Mouse (Mus musculus) testis, adult 10 weeks (tissue): ENCODE measurements around the gene Gsdmc4. TPM values are rescaled to one million over a fixed set of nuclear protein-coding genes. Genes with fewer than 3 reads are reported as not detected.

Experiments
- polyA plus RNA-seq: library from polyadenylated mRNA; stranded (reverse); fragments of 350-450 nt; fragmentation: Illumina TruSeq; extraction: RNeasy Lipid Tissue Mini Kit (QIAGEN cat#74804); gene quantifications from one replicate; pipeline ENCODE4 v1.2.3, GENCODE M21; 2014; ENCODE audit warnings: low read depth, low replicate concordance

The Gsdmc4 gene
- polyA plus RNA-seq = 4.7 TPM

DNA sequence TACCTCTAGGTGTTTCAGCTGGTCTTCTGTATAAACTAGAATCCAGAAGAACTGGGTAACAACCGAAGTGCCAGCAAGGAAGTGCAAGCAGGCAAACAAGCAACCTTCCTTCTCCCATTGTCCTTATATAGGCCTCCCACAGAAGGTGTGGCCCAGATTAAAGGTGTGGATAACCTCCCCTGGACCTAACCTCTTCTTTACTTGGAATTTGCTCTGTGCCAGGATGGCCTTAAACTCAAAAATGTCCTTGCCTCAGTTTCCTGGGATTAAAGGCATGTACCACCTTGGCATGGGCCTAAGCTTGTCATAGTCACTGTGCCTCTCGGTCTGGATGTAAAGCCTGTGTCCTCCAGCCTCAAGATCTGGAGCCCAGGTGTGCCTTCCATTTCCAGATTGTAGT lies at the start of gene Gsdmc4:
Gene Gsdmc4, minus strand, starts transcription at position 101 of the 400 bp plus-strand sequence.

DNA sequence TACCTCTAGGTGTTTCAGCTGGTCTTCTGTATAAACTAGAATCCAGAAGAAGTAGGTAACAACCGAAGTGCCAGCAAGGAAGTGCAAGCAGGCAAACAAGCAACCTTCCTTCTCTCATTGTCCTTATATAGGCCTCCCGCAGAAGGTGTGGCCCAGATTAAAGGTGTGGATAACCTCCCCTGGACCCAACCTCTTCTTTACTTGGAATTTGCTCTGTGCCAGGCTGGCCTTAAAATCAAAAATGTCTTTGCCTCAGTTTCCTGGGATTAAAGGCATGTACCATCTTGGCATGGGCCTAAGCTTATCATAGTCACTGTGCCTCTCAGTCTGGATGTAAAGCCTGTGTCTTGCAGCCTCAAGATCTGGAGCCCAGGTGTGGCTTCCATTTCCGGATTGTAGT lies 33.6 kb downstream of the Gsdmc4 start, which contains the start of gene Gsdmc3:
Gene Gsdmc3, minus strand, starts transcription at position 101 of the 400 bp plus-strand sequence.

Other genes starting within 250 kb of the Gsdmc4 start
- 2.4 TPM for gene Gsdmc2, start 67.1 kb downstream of the Gsdmc4 start, polyA plus RNA-seq
- 0.38 TPM for gene Gsdmc3, start 33.7 kb downstream of the Gsdmc4 start, polyA plus RNA-seq
- gene Fam49b, start 148.2 kb upstream of the Gsdmc4 start, polyA plus RNA-seq = 121 TPM